Mouse (Mus musculus) gastrocnemius, postnatal 25 days (tissue): ENCODE measurements around the gene Mrtfb. TPM values are rescaled to one million over a fixed set of nuclear protein-coding genes. Genes with fewer than 3 reads are reported as not detected.
A peak's percentile ranks its signal among the peaks of the same experiment; 100 is the strongest.

Experiments
- DNase-seq: peaks from one replicate; pipeline ENCODE4 v3.0.0; 2022
- long read RNA-seq, 2 experiments: library from polyadenylated mRNA; stranded (forward); transcript quantifications; one replicate each; pipeline ENCODE4 v2.0.0; 2021
- total RNA-seq, 2 experiments: library from RNA; stranded (reverse); gene quantifications; 1 replicate in 1 of 2; 2 replicates in 1 of 2; pipeline ENCODE4 v1.2.3; 2021

Gene Mrtfb
- total RNA-seq = 10 to 100 TPM; 18.8 to 20.7 TPM
- long read RNA-seq, experiment 1, full-length matches to known transcripts = 2 of 9 reads
- long read RNA-seq, experiment 1, partial matches to known transcripts = 2 of 9 reads
- long read RNA-seq, experiment 1, other reads (novel, unspliced or antisense) = 5 of 9 reads
- long read RNA-seq, experiment 2, partial matches to known transcripts = 0 of 6 reads
- long read RNA-seq, experiment 2, other reads (novel, unspliced or antisense) = 6 of 6 reads

DNA sequence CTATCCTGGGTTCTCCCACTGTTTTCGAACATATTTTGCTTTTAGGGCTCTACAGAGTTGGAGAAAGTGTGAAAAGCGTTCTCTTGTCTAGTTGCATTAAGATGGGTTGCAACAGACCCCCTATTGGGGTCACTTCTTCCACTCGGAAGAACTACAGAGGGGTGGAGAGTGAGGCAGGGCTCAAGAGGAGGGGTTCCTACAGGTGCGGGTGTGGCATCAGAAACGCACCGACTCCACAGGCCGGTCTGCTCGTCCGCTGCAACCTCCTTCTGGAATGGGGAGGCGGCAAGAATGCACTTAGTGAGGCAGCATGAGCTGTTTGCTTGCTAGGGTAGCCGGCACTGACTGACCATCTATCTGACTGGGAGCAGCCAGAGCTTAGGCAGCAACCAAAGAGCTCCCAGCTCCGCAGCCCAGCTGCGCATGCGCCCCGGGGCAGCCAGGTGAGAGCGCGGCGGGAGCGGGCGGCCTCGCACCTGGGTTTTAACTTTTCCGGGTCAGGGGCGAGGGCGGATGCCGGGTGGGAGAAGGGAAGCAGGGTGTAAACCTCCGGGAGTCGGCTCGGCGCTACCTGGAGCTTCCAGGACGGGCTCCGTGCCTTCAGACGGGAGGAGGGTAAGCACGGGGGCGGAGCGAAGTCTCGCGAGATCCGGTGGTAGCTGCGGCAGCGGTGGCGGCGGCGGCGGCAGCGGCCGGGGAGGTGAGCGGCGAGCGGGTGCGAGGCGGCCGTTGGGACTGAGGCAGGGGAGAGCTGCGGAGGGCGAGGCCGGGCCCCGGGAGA is at the start of gene Mrtfb:
Gene Mrtfb (plus strand): TSS at position 627 of the 781 bp plus-strand sequence.
- peak; percentile 87 for DNase-seq

DNA sequence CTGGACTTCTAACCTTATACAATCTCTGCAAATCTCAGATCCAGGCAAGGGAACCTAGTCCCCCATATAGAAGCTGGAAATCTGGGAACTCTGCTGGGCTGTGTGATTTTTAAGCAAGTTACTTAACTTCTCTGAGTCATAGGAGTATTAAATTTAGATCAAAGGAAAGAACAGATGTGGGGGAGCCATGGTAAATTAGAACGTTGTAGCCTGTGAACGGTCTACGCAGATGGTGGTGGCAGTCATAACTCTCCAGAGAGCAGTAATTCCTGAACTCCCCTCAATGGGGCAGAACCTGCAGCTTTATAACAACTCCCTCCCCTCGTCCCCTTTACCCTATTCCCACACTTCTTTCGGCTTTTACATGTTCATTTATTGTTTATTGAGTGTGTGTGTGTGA is 48.6 kb upstream of the Mrtfb start:
- no peak for DNase-seq

DNA sequence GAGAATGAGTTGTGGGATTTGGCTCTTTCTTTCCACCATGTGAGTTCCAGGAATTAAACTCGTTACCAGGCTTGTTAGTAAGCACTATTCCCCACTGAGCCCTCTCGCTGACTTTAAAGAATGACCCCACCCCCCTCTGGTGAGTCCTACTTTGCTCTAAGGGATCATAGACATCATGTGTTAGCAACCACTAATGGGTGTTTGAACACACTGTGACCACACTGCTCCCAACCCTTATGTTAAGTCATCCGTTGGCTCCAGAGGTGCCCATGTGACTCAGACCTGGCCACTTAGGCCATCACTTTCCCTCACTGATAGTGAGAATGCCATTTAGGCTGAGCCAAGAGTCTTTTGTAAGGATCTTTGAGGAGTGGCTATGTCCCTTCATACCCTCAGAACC is 48.2 kb upstream of the Mrtfb start:
- DNase-seq = peak; percentile 16

DNA sequence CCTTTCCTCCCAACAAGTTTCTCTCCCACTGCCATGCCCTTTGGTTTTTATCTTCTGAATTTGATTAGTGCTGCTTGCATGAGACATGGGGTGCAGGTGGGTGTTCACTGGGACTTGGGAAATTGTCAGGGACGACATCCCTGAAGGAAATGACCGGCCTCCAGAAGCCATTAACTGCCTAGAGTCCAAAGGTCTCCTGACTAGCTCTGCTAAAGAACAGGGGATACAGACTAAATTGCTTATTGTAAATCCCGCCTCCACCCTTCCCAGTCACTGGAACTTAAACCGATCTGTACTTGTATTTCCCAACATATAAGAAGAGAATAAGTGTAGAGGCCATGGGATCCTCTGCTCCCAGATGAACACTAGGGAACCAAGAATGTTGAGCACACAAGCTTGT is 43.5 kb upstream of the Mrtfb start:
- no peak for DNase-seq

DNA sequence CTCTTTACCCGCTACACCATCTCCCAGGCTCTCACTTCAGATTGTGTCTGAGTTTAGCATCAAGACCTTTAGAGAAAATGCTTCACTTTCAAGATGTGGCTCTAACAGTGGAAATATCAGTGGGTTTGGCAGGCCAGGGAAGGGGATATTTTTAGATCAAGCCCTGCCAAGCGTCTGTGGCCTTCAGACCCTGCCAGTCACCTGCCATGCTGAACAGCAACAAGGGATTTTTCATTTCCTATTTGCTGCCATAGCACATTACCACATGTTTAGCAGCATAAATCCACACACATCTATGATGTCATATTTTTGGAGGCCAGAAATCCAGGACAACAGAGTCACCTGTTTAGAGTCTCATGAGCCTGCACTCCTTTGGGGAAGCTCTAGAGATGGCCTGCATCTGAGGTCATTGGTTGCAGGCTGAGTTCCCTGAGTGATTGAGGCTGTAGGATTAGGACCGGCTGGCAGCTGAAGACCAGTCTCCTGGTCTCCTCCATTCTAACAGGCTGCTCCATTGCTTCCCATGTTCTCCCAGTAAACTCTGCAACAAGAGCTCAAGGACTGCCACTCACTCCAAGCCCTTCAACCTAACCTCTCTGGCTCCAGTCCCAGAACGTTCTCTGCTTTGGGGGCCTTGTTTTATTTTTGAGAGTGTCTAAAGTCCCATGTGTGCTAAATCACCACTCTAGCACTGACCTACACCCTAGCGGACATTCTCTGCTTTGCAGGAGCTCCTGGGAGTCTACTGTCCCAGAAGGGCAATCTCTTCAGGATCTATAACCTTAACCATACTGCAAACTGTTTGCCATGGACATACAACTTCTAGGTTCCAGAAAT is 39.9 kb upstream of the Mrtfb start:
- DNase-seq = peak; percentile 67

DNA sequence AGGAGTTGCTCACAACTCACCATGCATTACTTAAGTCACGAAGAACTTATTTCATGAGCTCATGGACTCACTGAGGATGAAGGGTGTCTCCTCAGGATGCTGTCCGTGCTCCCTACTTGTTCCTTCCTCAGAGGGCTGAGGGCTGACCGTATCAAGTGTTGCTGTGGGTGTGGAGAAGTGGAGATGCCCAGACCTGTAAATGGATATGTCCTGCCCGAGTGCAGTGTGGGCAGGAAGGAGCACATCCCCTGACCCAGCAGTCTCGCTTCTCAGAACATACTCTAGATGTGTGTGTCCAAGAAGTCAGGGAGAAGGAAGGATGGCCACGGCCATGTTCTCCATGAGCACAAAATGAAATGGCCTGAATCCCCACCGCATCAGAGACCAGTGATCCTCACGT is 38.3 kb upstream of the Mrtfb start:
- peak; percentile 72 for DNase-seq

DNA sequence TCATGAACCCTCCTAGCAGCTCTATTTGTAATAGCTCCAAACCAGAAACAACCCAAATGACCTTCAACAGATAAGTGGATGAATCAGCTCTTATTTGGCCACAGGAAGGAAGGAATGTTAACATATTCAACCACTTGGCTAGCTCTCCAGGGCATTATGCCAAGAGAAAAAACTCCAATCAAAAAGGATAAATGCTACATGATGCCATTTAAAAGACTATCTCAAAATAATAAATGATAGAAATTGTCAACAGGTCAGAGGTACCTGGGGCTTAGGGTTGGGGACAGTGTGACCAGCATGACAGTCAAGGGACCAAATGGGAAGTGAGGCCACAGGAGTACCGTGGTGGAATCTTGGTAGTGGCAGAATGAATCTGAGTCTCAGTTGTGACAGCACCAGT is 34.8 kb upstream of the Mrtfb start:
- DNase-seq = no peak

DNA sequence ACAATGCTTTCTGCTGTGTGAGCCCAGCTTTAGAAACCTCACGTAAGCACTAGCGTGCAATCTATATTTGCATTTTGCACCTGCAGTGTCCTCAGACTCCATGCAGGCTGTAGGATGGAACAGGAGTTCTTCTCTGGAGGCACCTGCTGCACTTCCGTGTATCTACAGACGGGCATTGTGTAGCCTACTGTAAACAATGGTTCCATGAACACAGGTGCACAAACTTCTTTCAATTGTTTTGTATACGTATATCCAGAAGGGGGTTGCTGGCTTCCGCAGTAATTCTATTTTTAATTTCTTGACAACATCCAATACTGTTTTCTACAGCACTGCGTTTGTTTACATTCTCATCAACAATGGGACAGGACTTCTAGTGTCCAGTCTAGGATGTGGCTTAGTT is 24.2 kb upstream of the Mrtfb start:
- no peak for DNase-seq

DNA sequence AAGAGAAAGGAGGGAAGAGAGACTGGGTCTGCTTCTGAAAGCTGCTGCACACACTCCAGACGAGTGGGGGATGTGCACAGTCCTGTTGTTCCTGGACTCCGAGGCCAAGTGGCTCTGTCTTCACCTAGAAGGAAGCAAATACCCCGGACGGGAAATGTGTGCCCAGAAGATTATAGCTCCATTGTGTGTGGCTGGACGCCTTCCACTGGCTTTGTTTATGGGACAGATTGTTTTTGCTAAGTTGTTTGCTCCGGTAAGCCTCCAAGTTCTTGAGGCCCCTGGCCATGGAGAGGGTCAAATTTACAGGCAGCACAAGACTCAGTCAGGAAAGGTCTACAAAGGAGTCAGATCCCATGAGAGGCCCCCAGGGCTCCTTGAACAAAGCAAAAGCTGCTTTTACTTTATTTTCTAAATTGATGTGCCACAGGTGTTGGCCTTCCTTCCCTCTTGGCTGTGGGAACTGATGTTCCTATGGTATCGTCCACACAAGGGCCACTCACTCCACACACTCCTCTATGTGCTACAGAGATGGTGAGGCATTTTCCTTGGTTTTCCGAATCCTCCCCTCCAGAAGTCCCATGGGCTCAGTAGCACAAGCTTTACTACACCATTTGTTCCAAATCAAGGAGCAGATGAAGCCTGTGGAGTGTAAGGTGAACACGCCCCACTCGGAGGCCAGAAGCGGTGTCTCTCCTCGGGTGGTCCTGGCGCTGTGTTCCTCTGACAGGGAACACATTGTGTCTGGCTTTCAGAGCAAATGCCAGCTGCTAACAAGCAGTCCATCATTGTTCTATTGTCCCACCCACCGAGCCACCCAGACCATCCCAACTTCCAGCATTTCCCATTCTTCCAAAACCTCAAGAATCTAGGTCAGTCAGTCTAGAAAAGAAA is 23.1 kb upstream of the Mrtfb start:
- DNase-seq = peak; percentile 42

DNA sequence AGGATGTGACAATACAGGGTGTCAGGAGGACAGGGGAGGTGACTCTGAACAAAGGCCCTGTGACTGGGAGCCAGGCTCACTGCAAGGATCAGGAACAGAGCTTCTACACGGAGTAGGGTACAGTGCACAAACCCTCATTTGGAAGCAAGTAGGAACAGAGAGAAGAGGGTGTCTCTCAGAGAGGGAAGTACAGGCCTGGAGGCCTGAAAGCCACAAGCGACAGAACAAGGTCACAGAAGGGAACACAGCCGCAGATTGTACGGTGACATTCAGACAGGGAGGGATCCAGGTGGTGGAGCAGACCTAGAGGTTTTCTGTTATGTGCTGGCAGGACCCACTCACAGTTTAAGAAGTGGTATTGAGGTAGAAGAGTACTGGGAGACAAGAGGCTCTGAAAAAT is 17.2 kb upstream of the Mrtfb start:
- no peak for DNase-seq

- DNase-seq = peak; percentile 69
These were observed 16.7 kb upstream of the Mrtfb start for GRCm38 (mm10) chr16:13239544-13239943.

DNA sequence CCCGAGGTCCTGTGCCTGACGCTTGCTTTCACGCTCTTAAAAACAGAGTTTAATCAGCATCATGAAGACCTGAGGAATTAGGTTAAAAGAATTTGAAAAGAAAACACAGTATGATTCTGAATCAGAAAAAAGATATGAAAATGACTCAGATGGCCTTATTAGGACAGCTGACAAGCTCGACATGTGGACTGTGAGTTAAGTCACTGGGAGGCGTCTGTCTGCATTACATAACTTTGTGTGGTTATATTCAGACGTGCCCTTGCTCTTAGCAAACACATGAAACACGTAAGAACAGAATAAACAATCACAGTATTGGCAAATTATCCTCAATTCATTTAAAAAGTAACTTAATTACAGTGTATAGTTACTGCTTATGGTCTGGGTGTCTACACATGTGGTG is 16.0 kb upstream of the Mrtfb start:
- no peak for DNase-seq

- DNase-seq = no peak
These were observed 10.6 kb upstream of the Mrtfb start for GRCm38 (mm10) chr16:13245658-13246057.

DNA sequence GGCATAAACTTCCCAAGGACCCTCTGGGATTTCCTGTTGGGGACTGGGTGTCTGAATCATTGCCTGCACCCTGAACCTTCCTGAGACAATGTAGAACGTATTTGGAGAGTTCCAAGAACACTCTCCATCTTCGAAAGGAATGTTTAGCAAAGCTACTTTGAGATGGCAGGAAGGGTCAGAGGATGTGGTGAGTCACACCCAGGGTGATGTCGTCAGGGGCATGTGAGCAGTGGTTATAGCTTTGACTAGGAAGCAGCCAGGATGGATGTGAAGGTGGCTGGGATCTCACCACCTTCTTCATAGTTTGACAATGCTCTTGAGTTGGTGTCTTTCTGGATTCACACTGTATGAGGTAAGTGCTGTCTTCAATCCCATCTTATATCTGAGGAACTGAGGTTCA is 9.4 kb upstream of the Mrtfb start:
- DNase-seq = no peak

- no peak for DNase-seq
These were observed 6.2 kb upstream of the Mrtfb start for GRCm38 (mm10) chr16:13250061-13250460.

DNA sequence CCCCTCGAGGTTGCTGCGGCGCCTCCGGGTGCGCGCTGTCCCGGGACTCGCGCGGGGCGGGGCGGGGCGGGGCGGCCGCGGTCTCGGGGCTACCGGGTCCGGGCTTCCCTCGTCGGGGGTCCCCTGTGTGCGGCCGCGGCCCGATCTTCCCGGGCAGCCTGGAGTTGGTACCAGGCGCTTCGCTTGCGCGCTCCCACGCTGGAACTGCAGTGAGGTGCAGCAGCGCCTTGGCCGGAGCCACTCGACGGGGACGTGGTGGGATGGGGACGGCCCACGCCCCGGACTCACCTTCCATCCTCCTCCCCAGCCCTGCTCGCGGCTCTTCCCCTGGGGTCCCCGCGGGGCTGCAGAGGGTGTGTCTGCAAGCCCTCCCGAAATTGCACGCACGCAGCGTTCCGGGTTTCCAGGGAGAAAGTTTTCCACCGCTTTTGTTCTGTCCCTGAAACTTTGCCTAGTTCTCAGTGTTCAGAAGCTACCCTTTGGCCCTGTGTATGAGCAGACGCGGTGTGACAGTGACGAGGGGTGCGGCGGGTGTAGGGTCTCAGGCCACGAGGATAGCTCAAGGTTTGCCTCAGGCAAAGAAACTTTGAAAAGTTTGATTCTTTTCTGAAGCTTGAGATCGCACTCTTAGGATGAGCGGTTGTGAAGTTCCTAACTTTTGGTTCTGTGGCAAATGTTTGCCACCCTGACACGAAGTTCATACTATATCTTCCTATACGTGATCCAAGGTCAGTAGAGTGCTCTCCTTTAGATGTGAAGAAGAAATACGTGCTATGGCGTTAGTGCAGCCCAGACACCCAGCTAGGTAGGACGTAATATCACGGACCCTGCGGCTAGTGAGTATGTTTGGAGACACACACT is 616 bp downstream of the Mrtfb start:
- DNase-seq = no peak

DNA sequence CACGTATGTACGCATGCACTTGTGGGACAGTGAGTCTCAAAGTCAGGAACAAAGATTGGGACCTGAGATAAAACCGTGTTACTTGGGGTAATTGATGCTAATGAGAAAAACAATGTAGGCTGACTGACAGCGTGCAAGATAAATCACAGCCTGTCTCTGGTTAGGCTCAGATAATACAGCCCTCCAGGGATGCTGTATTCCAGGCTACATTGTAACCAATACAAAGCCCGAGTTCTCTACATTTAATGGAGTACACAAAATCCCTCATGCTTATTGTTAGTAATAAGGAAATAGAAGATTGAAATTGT is 1.2 kb downstream of the Mrtfb start:
- no peak for DNase-seq

GRCm38 (mm10) chr16:13259026-13259425 is 2.7 kb downstream of the Mrtfb start:
- no peak for DNase-seq

- DNase-seq = no peak
These were observed 10.0 kb downstream of the Mrtfb start for GRCm38 (mm10) chr16:13266312-13266711.

DNA sequence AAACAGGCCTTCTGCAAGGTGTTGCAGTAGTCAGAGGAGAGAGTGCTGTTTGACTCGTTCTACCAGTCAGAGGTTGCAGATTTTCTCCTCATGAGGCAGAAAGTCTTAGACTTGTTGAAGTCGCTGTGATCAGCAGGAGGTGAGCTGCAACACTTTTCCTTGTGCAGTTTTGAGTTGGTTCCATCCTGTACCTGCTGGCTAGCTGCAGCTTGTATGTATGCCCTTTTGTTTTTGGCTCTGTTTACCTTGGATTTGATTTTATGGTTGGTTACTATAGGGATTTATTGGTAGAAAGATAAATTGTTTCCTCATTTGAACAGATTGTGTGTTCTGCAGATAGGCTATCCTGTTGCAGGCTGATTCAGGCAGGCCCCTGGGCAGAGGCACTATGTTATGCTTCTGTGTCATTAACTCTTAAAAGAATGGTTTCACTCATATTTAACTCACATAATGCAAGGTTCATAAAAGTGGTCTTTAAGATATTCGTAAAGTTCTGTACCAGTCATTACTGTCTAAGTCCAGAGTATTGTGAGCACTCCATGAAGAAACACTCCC is 11.1 kb downstream of the Mrtfb start:
- no peak for DNase-seq

DNA sequence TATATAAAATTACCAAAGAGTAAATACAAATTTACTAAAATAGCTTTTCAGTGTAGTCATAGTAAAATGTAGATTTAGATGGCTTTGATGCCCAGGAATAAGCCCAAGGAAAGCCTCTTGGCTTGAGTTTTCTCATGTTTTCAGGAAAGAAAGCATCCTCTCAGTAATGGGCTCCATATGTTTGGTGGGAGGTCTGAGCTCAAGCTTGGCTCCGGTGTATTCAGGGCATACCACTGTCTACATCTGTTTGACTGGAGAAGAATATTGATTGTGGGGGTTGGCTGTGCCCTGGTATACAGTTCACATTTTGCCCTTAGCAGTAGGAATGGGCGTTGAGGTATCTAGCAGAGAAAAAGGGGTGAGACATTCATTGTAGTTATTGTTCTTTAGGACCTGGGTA is 13.1 kb downstream of the Mrtfb start:
- DNase-seq = no peak
